Comparison of ENCODE assay signal across 7 mouse cellular contexts in the genomic region with DNA sequence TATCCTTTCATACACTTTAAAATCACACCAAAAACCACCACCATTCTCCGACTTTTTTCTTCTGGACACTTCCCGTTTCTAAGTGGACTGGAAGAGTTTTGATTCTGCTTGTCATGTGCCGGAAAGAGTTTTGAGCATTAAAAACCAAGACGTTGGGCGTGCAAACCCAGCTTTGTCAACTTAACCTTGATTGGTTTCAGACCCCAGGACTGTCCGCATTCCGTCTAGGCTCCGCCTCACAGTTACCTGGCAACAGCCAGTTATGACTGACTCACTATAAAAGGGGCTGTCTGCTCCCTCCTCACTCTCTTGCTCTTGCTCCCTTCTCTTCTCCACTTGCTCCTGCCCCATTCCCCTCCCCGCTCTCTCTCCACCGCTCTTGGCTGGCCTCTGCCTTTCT. TPM values are rescaled to one million over a fixed set of nuclear protein-coding genes. Genes with fewer than 3 reads are reported as not detected.
DNase-seq lines count a peak whose midpoint lies in the region; ATAC-seq and TF ChIP-seq lines count a peak whose summit lies in the region.

No protein-coding gene starts in this region.

- ATAC-seq in liver, embryonic 12.5 days, result peak; percentile 64; the same call in 1 of the 2 replicates
- no peak for ATAC-seq in hindbrain, postnatal 0 days
- peak; percentile 24; the same call in 1 of the 2 replicates for ATAC-seq in midbrain, embryonic 15.5 days (replicated peaks)

- no peak overlapping the region for H3K9ac ChIP-seq in liver, embryonic 12.5 days
- H3K9ac ChIP-seq in hindbrain, postnatal 0 days (replicated peaks; ENCODE audit: low read length), result no peak overlapping the region
- no peak overlapping the region for H3K9ac ChIP-seq in midbrain, embryonic 15.5 days

- no peaks in the 10 kb centered on the region for H3K27me3 ChIP-seq in liver, embryonic 12.5 days (replicated peaks)
- H3K27me3 ChIP-seq in hindbrain, postnatal 0 days (ENCODE audit: insufficient read depth, low read length), result no peaks in the 10 kb centered on the region
- H3K27me3 ChIP-seq in midbrain, embryonic 15.5 days (replicated peaks), result no peaks in the 10 kb centered on the region

- no peak for DNase-seq in liver
- peak; percentile 53 for DNase-seq in embryo, embryonic 11 days
- no peak for DNase-seq in hindbrain, postnatal 0 days (ENCODE audit: low spot score)
- DNase-seq in cerebellum, adult 18-20 months, result no peak
- no peak for DNase-seq in ovary, postnatal 10 days (ENCODE audit: low spot score)

- no peak overlapping the region for H3K4me3 ChIP-seq in liver, embryonic 12.5 days
- H3K4me3 ChIP-seq in hindbrain, postnatal 0 days (ENCODE audit: low read length), result no peak overlapping the region
- no peak overlapping the region for H3K4me3 ChIP-seq in midbrain, embryonic 15.5 days

- H3K36me3 ChIP-seq in liver, embryonic 12.5 days, result peaks cover 27% of the 10 kb centered on the region
- H3K36me3 ChIP-seq in hindbrain, postnatal 0 days (ENCODE audit: insufficient read depth, low read length), result peaks cover 15% of the 10 kb centered on the region; the same call in 1 of the 2 replicates
- H3K36me3 ChIP-seq in midbrain, embryonic 15.5 days (replicated peaks), result no peaks in the 10 kb centered on the region; the same call in 1 of the 2 replicates

- no peak for TF ChIP-seq CTCF in hindbrain, postnatal 0 days (IDR thresholded peaks at IDR 0.05; ENCODE audit: low read depth)

- peak overlapping the region; percentile 35 for H3K4me2 ChIP-seq in liver, embryonic 12.5 days
- H3K4me2 ChIP-seq in hindbrain, postnatal 0 days (ENCODE audit: low read depth, low read length), result peak overlapping the region; percentile 16; the same call in 1 of the 2 replicates
- no peak overlapping the region for H3K4me2 ChIP-seq in midbrain, embryonic 15.5 days

- H3K27ac ChIP-seq in liver, embryonic 12.5 days, result no peak overlapping the region
- no peak overlapping the region for H3K27ac ChIP-seq in hindbrain, postnatal 0 days
- H3K27ac ChIP-seq in midbrain, embryonic 15.5 days, result no peak overlapping the region

- 45% methylated on average over 10 of the region's 10 CpGs for WGBS in liver, embryonic 12.5 days (ENCODE audit: insufficient replicate concordance)
- 31% methylated on average over 10 of the region's 10 CpGs for WGBS in hindbrain, postnatal 0 days
- WGBS in midbrain, embryonic 15.5 days, result 37% methylated on average over 10 of the region's 10 CpGs

- H3K4me1 ChIP-seq in liver, embryonic 12.5 days, result peaks cover 7% of the 10 kb centered on the region
- no peaks in the 10 kb centered on the region for H3K4me1 ChIP-seq in hindbrain, postnatal 0 days (ENCODE audit: insufficient read depth, low read length)
- H3K4me1 ChIP-seq in midbrain, embryonic 15.5 days, result no peaks in the 10 kb centered on the region

- H3K9me3 ChIP-seq in liver, embryonic 12.5 days (replicated peaks), result no peaks in the 10 kb centered on the region
- no peaks in the 10 kb centered on the region for H3K9me3 ChIP-seq in hindbrain, postnatal 0 days (ENCODE audit: low read length)
- no peaks in the 10 kb centered on the region for H3K9me3 ChIP-seq in midbrain, embryonic 15.5 days

RNA-seq across cellular contexts. Expression of gene Scyl2, which starts 22.6 kb away (rescaled TPM):
- polyA plus RNA-seq in liver, embryonic 12.5 days (2016; fragmentation: Nextera tagmentation; extraction: Ambion mirVana), result 6.2 and 7.4 TPM in 2 replicates
- 31.2 and 32.7 TPM in 2 replicates for total RNA-seq in hindbrain, postnatal 0 days (2014; rRNA removed)
- 6.9 and 7.1 TPM in 2 replicates for polyA plus RNA-seq in hindbrain, postnatal 0 days (2015; fragmentation: Nextera tagmentation; extraction: Ambion mirVana)
- polyA plus RNA-seq in midbrain, embryonic 15.5 days (2015; fragmentation: Nextera tagmentation; extraction: Ambion mirVana), result 9.1 and 10.1 TPM in 2 replicates

RNA-seq across cellular contexts. Expression of gene Actr6, which starts 23.4 kb away (rescaled TPM):
- polyA plus RNA-seq in liver, embryonic 12.5 days (2016; fragmentation: Nextera tagmentation; extraction: Ambion mirVana), result 19.1 and 21.5 TPM in 2 replicates
- 15.1 and 19.0 TPM in 2 replicates for total RNA-seq in hindbrain, postnatal 0 days (2014; rRNA removed)
- polyA plus RNA-seq in hindbrain, postnatal 0 days (2015; fragmentation: Nextera tagmentation; extraction: Ambion mirVana), result 53.6 and 61.1 TPM in 2 replicates
- polyA plus RNA-seq in midbrain, embryonic 15.5 days (2015; fragmentation: Nextera tagmentation; extraction: Ambion mirVana), result 47.7 and 55.6 TPM in 2 replicates

RNA-seq across cellular contexts. Expression of gene Uhrf1bp1l, which starts 36.1 kb away (rescaled TPM):
- polyA plus RNA-seq in liver, embryonic 12.5 days (2016; fragmentation: Nextera tagmentation; extraction: Ambion mirVana), result 14.5 and 14.8 TPM in 2 replicates
- 28.5 and 28.9 TPM in 2 replicates for total RNA-seq in hindbrain, postnatal 0 days (2014; rRNA removed)
- polyA plus RNA-seq in hindbrain, postnatal 0 days (2015; fragmentation: Nextera tagmentation; extraction: Ambion mirVana), result 32.3 TPM in 2 replicates
- polyA plus RNA-seq in midbrain, embryonic 15.5 days (2015; fragmentation: Nextera tagmentation; extraction: Ambion mirVana), result 30.0 TPM in 2 replicates
